Mouse (Mus musculus): Measurements from ENCODE around the gene Retn. TPM values are rescaled to one million over a fixed set of nuclear protein-coding genes. Genes with fewer than 3 reads are reported as not detected.
A peak's percentile ranks its signal among the peaks of the same experiment; 100 is the strongest.

Gene Retn
- polyA plus RNA-seq, 1 experiment, result 0.39 TPM

DNA sequence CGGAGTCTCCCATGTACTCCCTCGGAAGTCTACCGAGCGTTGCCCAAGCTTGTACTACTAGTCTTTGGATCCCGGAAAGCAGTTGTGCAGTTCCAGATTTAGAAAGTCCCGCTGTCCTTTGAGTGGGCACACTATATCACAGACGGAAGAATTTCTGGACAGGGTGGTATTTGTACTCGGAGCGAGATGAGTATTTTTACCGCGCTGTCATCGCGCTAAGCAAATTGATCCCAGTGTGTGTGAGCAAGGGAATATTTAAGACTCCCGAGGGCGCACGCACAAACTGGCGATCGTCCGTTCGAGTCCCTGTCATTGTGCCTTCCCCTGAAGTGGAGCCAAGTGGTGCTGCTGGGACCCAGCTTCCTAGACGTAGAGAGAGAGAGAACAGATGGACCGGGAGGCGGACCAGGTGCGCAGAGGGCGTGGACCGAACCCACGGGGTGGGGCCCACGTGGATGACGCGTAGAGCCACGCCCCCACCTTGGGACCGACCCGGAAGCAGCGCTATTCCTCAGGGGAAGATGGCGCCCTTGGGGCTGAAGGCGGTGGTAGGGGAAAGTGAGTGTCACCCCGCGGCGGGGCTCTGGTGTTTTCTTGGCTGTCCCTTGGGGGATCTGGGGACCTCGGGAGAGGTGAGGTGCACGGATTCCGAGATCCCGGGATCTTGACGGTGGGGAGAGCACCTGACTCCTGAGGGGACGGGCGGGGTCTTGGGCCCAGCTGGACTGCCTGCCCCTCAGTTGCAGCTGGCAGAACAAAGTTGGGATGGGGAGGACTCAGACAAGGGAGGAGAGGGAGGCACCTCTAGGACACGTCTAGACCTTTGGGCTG is 24.7 kb upstream of the Retn start, which contains the start of gene Stxbp2:
Stxbp2 (plus strand) TSS at position 309 of the 831 bp plus-strand sequence.
- TF ChIP-seq FLI1 (IDR thresholded peaks at IDR 0.05; ENCODE audit: low read length), result no peak
- TF ChIP-seq GATA1 (IDR thresholded peaks at IDR 0.05; ENCODE audit: borderline replicate concordance, low read length), result no peak
- Histone ChIP-seq H3K4me3 (replicated peaks) (peak within 1 kb of the TSS; percentile 96), H3K27me3 (replicated peaks) (no peaks in the 10 kb centered on the region), H3K36me3 (replicated peaks; ENCODE audit: low read length) (peaks cover 41% of the 10 kb centered on the region), H3K4me1 (peaks cover 72% of the 10 kb centered on the region), H3K9me3 (no peaks in the 10 kb centered on the region)

DNA sequence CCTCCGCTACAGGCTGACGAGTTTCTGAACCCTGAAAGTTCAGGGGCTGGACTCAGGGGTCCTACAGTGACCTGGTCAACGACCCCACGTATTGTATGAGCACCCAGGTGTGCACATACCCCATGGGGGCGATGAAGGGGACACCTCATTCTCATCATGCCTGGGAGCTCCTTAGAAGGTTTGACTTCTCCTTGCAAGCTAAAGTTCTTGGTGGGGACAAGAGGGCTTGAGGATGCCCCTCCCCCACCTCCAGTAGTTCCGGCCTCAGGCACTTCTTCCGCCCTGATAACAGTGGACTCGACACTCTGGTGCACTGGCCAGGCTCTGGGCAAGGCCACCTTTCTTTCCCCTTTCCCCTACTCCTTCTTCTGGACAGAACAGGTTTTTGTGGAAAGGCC is 24.1 kb upstream of the Retn start:
- Histone ChIP-seq H3K4me3 (replicated peaks) (peak overlapping the region; percentile 96), H3K9me3 (no peaks in the 10 kb centered on the region), H3K36me3 (replicated peaks; ENCODE audit: low read length) (peaks cover 46% of the 10 kb centered on the region), H3K4me1 (peaks cover 72% of the 10 kb centered on the region), H3K27me3 (replicated peaks) (no peaks in the 10 kb centered on the region)
- TF ChIP-seq GATA1 (IDR thresholded peaks at IDR 0.05; ENCODE audit: borderline replicate concordance, low read length) (no peak), FLI1 (IDR thresholded peaks at IDR 0.05; ENCODE audit: low read length) (no peak)

DNA sequence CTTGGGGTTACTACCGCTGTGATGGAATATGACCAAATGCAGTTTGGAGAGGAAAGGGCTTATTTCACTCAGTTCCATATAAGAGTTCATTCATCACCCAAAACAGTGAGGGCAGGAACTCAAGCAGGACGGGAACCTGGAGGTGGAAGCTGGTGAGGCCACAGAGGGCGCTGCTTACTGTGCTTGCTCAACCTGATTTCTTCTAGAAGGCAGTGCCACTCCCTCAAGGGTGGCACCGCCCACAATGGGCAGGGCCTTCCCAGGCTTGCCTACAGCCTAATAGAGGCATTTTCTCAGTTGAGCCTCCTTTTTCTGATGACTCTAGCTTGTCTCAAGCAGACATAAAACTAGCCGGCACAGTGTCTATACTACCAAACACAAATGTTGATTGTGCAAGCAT is 9.8 kb upstream of the Retn start:
- H3K9me3 ChIP-seq, result no peaks in the 10 kb centered on the region
- no peak for TF ChIP-seq GATA1 (IDR thresholded peaks at IDR 0.05; ENCODE audit: borderline replicate concordance, low read length)
- no peak for TF ChIP-seq FLI1 (IDR thresholded peaks at IDR 0.05; ENCODE audit: low read length)
- H3K4me3 ChIP-seq (replicated peaks), result peak overlapping the region; percentile 57
- H3K36me3 ChIP-seq (replicated peaks; ENCODE audit: low read length), result peaks cover 37% of the 10 kb centered on the region
- H3K4me1 ChIP-seq, result peaks cover 40% of the 10 kb centered on the region
- H3K27me3 ChIP-seq (replicated peaks), result no peaks in the 10 kb centered on the region

DNA sequence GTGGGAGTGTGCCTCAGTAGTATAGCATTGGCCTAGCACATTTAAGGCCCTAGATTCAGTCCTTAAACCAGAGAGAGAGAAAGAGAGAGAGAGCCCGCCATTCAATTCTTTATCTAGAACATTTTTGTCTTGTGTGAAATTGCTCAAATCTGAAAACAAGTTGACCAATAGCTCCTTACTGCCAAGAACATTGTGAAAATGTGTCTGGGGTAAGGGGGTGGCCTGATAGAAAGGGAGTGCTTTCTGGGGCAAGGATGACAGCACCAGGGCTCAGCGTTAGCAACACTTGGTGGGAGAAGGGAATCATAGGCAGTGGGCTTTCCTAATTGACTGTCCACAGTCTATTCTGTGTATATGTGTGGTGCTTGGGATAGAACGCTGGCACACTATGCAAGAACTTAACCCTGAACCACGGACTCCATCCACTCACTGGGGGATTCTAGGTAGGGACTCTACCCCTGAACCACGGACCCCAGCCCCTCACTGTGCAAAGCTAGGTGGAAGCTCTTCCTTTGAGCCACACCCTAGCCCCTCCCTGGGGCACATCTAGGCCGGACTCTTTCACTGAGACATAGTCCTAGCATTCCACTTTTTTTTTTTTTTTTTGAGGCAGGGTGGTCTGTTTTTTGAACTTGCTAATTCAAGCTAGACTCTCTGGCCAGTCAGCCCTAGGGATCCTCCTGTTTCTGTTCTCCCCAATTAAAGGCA is 8.6 kb upstream of the Retn start:
- no peaks in the 10 kb centered on the region for H3K9me3 ChIP-seq
- H3K36me3 ChIP-seq (replicated peaks; ENCODE audit: low read length), result peaks cover 25% of the 10 kb centered on the region
- no peak overlapping the region for H3K4me3 ChIP-seq (replicated peaks)
- TF ChIP-seq FLI1 (IDR thresholded peaks at IDR 0.05; ENCODE audit: low read length) (no peak), GATA1 (IDR thresholded peaks at IDR 0.05; ENCODE audit: borderline replicate concordance, low read length) (no peak)
- H3K27me3 ChIP-seq (replicated peaks), result peaks cover 2% of the 10 kb centered on the region
- H3K4me1 ChIP-seq, result peaks cover 28% of the 10 kb centered on the region

DNA sequence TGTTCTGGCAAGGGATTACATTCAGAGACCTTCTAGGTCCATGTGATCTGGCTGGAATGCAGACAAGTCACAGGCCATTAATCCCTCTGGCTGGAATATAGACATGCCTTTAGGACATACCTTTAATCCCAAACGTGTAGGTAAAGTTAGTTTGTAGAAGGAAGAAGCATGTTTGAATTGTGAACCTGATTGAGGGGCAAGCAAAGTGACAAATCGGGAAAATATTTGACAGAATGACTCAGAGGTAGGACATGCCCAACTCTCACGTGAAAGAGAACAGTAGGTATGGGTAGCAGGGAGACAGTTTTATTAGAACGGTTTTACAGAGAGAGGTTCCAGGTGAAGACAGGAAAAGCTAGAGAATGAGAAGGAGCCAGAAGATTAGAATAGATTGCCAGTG is 8.0 kb upstream of the Retn start:
- Histone ChIP-seq H3K9me3 (no peaks in the 10 kb centered on the region), H3K27me3 (replicated peaks) (peaks cover 2% of the 10 kb centered on the region), H3K4me3 (replicated peaks) (no peak overlapping the region), H3K4me1 (peaks cover 28% of the 10 kb centered on the region), H3K36me3 (replicated peaks; ENCODE audit: low read length) (peaks cover 19% of the 10 kb centered on the region)
- TF ChIP-seq FLI1 (IDR thresholded peaks at IDR 0.05; ENCODE audit: low read length) (no peak), GATA1 (IDR thresholded peaks at IDR 0.05; ENCODE audit: borderline replicate concordance, low read length) (no peak)

DNA sequence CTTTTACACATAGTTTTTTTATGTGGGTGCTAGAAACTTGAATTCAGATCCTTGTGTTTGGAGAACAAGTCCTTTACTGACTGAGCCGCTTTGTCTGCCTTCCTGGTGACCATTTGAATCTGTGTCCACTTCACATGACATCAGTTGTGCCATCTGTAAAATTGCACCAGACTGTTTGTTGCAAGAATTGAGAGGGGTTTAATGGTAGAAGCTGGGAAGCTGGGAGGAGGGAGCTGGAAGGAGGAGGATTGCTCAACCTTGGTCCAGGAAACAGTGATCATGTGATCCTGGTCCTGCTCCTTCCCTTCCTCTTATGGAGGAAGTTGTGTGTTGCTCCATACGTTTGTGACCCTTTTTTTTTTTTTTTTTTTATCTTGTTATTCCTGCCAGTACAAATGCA is 7.3 kb upstream of the Retn start:
- Histone ChIP-seq H3K4me1 (peaks cover 32% of the 10 kb centered on the region), H3K4me3 (replicated peaks) (no peak overlapping the region)
- TF ChIP-seq FLI1 (IDR thresholded peaks at IDR 0.05; ENCODE audit: low read length) (no peak), GATA1 (IDR thresholded peaks at IDR 0.05; ENCODE audit: borderline replicate concordance, low read length) (no peak)

DNA sequence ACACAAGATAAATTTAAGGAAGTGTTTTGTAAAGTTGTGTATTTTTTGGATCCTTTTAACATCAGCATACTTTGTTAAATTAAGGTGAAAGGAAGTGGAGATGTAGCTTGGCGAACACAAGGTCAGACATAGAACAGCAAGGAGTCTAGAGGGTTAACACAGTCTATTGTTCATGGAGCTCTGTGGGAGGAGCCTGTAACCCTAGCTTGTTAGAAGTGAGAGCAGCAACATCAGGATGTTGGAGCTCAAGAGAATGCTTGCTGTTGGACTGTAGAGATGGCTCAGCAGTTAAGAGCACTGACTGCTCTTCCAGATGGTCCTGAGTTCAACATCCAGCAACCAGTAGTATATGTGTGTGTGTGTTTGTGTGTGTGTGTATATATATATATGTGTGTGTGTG is 6.6 kb upstream of the Retn start:
- H3K36me3 ChIP-seq (replicated peaks; ENCODE audit: low read length), result peaks cover 6% of the 10 kb centered on the region
- H3K4me1 ChIP-seq, result peaks cover 38% of the 10 kb centered on the region
- no peaks in the 10 kb centered on the region for H3K9me3 ChIP-seq
- H3K4me3 ChIP-seq (replicated peaks), result no peak overlapping the region
- TF ChIP-seq FLI1 (IDR thresholded peaks at IDR 0.05; ENCODE audit: low read length) (no peak), GATA1 (IDR thresholded peaks at IDR 0.05; ENCODE audit: borderline replicate concordance, low read length) (no peak)
- peaks cover 2% of the 10 kb centered on the region for H3K27me3 ChIP-seq (replicated peaks)

More for the DNA sequence above, 7.3 kb upstream of the Retn start:
- peaks cover 2% of the 10 kb centered on the region for H3K27me3 ChIP-seq (replicated peaks)
- no peaks in the 10 kb centered on the region for H3K9me3 ChIP-seq
- peaks cover 12% of the 10 kb centered on the region for H3K36me3 ChIP-seq (replicated peaks; ENCODE audit: low read length)

DNA sequence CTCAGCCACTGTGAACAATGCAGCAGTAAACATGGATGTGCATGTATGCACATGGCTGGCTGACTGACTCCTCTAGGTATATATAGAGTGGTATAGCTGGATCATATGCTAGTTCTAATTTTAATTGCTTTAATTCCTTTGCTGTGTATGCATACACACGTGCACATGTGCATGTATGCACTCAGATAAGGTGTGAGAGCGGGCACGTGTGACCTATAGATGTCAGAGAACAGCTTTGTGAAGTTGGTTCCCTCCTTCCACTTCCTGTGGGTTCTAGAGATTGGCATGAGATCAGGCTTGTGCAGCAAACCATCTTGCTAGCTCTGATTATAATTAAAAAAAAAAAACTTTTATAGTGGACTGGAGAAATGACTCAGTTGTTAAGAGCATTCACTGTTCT is 2.7 kb upstream of the Retn start:
- H3K9me3 ChIP-seq, result no peaks in the 10 kb centered on the region
- TF ChIP-seq FLI1 (IDR thresholded peaks at IDR 0.05; ENCODE audit: low read length), result no peak
- TF ChIP-seq GATA1 (IDR thresholded peaks at IDR 0.05; ENCODE audit: borderline replicate concordance, low read length), result no peak
- H3K4me1 ChIP-seq, result peaks cover 48% of the 10 kb centered on the region
- H3K36me3 ChIP-seq (replicated peaks; ENCODE audit: low read length), result no peaks in the 10 kb centered on the region
- H3K27me3 ChIP-seq (replicated peaks), result peaks cover 25% of the 10 kb centered on the region
- H3K4me3 ChIP-seq (replicated peaks), result no peak overlapping the region

DNA sequence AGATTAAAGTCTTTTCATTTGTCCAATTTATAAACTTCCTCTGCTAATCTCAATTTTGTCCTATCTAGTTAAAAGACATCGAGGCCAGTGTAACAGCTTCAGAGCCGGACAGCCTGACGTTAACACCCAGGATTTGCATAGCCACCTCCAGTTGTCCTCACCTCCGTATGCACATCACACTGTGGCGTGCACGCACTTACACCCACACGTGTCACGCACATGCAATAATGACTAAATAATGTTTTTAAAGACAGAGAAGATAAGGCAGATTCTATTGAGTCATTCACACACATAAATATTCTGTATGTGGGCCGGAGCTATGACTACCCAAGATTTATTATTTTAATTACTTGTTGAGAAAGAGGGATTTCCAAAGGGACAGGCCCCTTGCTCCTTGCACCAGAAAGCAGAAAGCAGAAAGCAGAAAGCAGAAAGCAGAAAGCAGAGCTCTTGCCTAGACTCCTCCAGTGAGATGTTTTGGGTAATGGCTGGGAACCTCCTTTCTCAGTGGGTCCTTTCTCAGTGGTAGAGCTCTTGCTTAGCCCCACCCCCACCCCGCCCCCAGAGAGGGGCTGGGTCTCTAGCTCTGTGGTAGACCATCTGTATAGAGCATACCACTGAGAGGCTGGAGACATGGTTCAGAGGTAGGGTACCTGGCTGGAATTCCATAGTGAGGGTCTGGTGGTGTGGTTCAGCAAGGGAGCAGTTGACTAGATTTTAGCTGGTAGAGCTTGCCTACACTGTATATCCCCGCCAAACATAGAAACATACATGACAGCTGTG is 653 bp upstream of the Retn start:
- no peak for TF ChIP-seq GATA1 (IDR thresholded peaks at IDR 0.05; ENCODE audit: borderline replicate concordance, low read length)
- TF ChIP-seq FLI1 (IDR thresholded peaks at IDR 0.05; ENCODE audit: low read length), result no peak
- peaks cover 28% of the 10 kb centered on the region for H3K27me3 ChIP-seq (replicated peaks)
- H3K4me3 ChIP-seq (replicated peaks), result no peak overlapping the region
- H3K9me3 ChIP-seq, result no peaks in the 10 kb centered on the region
- H3K4me1 ChIP-seq, result peaks cover 43% of the 10 kb centered on the region
- H3K36me3 ChIP-seq (replicated peaks; ENCODE audit: low read length), result no peaks in the 10 kb centered on the region

All from megakaryocyte, embryonic 14.5 days (primary cell).